Mouse (Mus musculus): ENCODE measurements around the gene Rab23. TPM values are rescaled to one million over a fixed set of nuclear protein-coding genes. Genes with fewer than 3 reads are reported as not detected.
"Not testable (repeated sequence)": the region's sequence is repeated elsewhere in the genome, so short reads cannot be mapped to it uniquely, and the experiment has no call there.

Rab23 gene
- polyA plus RNA-seq, 1 experiment = 5.1 TPM

GRCm38 (mm10) chr1:33749109-33749508 is 29.4 kb downstream of the Rab23 start:
- Histone ChIP-seq H3K27ac (ENCODE audit: insufficient read depth, low read depth, low read length) (no peak overlapping the region), H3K4me3 (ENCODE audit: insufficient read depth, low read length) (no peak overlapping the region), H3K4me1 (ENCODE audit: control insufficient read depth, insufficient read depth, low read length) (no peaks in the 10 kb centered on the region)
- TF ChIP-seq POLR2A (IDR thresholded peaks at IDR 0.05; ENCODE audit: borderline replicate concordance, low read depth, low read length) = no peak
- TF ChIP-seq CTCF (IDR thresholded peaks at IDR 0.05; ENCODE audit: low read depth, low read length) = no peak

- not testable (repeated sequence) for H3K4me3 ChIP-seq (ENCODE audit: insufficient read depth, low read length); H3K4me1 ChIP-seq (ENCODE audit: control insufficient read depth, insufficient read depth, low read length); H3K27ac ChIP-seq (ENCODE audit: insufficient read depth, low read depth, low read length)
Measured at GRCm38 (mm10) chr1:33749709-33750108, 30.0 kb downstream of the Rab23 start.

GRCm38 (mm10) chr1:33751283-33751682 is 31.6 kb downstream of the Rab23 start:
- no peak overlapping the region for H3K27ac ChIP-seq (ENCODE audit: insufficient read depth, low read depth, low read length)

GRCm38 (mm10) chr1:33754089-33754488 is 34.4 kb downstream of the Rab23 start:
- TF ChIP-seq POLR2A (IDR thresholded peaks at IDR 0.05; ENCODE audit: borderline replicate concordance, low read depth, low read length) (no peak), CTCF (IDR thresholded peaks at IDR 0.05; ENCODE audit: low read depth, low read length) (no peak)
- H3K27ac ChIP-seq (ENCODE audit: insufficient read depth, low read depth, low read length) = no peak overlapping the region
- H3K4me3 ChIP-seq (ENCODE audit: insufficient read depth, low read length) = no peak overlapping the region
- H3K4me1 ChIP-seq (ENCODE audit: control insufficient read depth, insufficient read depth, low read length) = peaks cover 3% of the 10 kb centered on the region

More at GRCm38 (mm10) chr1:33751283-33751682, 31.6 kb downstream of the Rab23 start:
- peaks cover 3% of the 10 kb centered on the region for H3K4me1 ChIP-seq (ENCODE audit: control insufficient read depth, insufficient read depth, low read length)
- TF ChIP-seq CTCF (IDR thresholded peaks at IDR 0.05; ENCODE audit: low read depth, low read length) (no peak), POLR2A (IDR thresholded peaks at IDR 0.05; ENCODE audit: borderline replicate concordance, low read depth, low read length) (no peak)
- no peak overlapping the region for H3K4me3 ChIP-seq (ENCODE audit: insufficient read depth, low read length)

- TF ChIP-seq POLR2A (IDR thresholded peaks at IDR 0.05; ENCODE audit: borderline replicate concordance, low read depth, low read length) (no peak), CTCF (IDR thresholded peaks at IDR 0.05; ENCODE audit: low read depth, low read length) (no peak)
- H3K4me1 ChIP-seq (ENCODE audit: control insufficient read depth, insufficient read depth, low read length) = peaks cover 3% of the 10 kb centered on the region
- no peak overlapping the region for H3K27ac ChIP-seq (ENCODE audit: insufficient read depth, low read depth, low read length)
- no peak overlapping the region for H3K4me3 ChIP-seq (ENCODE audit: insufficient read depth, low read length)
Measured at GRCm38 (mm10) chr1:33754965-33755735, 35.5 kb downstream of the Rab23 start.

- TF ChIP-seq CTCF (IDR thresholded peaks at IDR 0.05; ENCODE audit: low read depth, low read length) (no peak), POLR2A (IDR thresholded peaks at IDR 0.05; ENCODE audit: borderline replicate concordance, low read depth, low read length) (no peak)
- Histone ChIP-seq H3K4me3 (ENCODE audit: insufficient read depth, low read length) (no peak overlapping the region), H3K27ac (ENCODE audit: insufficient read depth, low read depth, low read length) (no peak overlapping the region), H3K4me1 (ENCODE audit: control insufficient read depth, insufficient read depth, low read length) (peaks cover 3% of the 10 kb centered on the region)
Measured at GRCm38 (mm10) chr1:33755799-33756198, 36.1 kb downstream of the Rab23 start.

GRCm38 (mm10) chr1:33756258-33757032 is 36.8 kb downstream of the Rab23 start:
- peak overlapping the region; percentile 94 for H3K4me3 ChIP-seq (ENCODE audit: insufficient read depth, low read length)
- H3K4me1 ChIP-seq (ENCODE audit: control insufficient read depth, insufficient read depth, low read length) = peaks cover 3% of the 10 kb centered on the region
- H3K27ac ChIP-seq (ENCODE audit: insufficient read depth, low read depth, low read length) = peak overlapping the region; percentile 11; the same call in 1 of the 2 replicates
- TF ChIP-seq CTCF (IDR thresholded peaks at IDR 0.05; ENCODE audit: low read depth, low read length) = no peak
- TF ChIP-seq POLR2A (IDR thresholded peaks at IDR 0.05; ENCODE audit: borderline replicate concordance, low read depth, low read length) = no peak

GRCm38 (mm10) chr1:33757033-33757413 is 37.3 kb downstream of the Rab23 start:
- Histone ChIP-seq H3K4me1 (ENCODE audit: control insufficient read depth, insufficient read depth, low read length) (peaks cover 3% of the 10 kb centered on the region), H3K27ac (ENCODE audit: insufficient read depth, low read depth, low read length) (no peak overlapping the region), H3K4me3 (ENCODE audit: insufficient read depth, low read length) (peak overlapping the region; percentile 94)
- TF ChIP-seq POLR2A (IDR thresholded peaks at IDR 0.05; ENCODE audit: borderline replicate concordance, low read depth, low read length) = no peak

- TF ChIP-seq POLR2A (IDR thresholded peaks at IDR 0.05; ENCODE audit: borderline replicate concordance, low read depth, low read length) (no peak), CTCF (IDR thresholded peaks at IDR 0.05; ENCODE audit: low read depth, low read length) (no peak)
- Histone ChIP-seq H3K4me3 (ENCODE audit: insufficient read depth, low read length) (peak within 1 kb of the TSS; percentile 94), H3K4me1 (ENCODE audit: control insufficient read depth, insufficient read depth, low read length) (peaks cover 3% of the 10 kb centered on the region), H3K27ac (ENCODE audit: insufficient read depth, low read depth, low read length) (peak within 1 kb of the TSS; percentile 11; the same call in 1 of the 2 replicates)
Measured at GRCm38 (mm10) chr1:33757491-33758041, 37.9 kb downstream of the Rab23 start, which contains the start of gene Bag2. Gene Bag2, minus strand, starts transcription at chr1:33757795.

- no peak overlapping the region for H3K27ac ChIP-seq (ENCODE audit: insufficient read depth, low read depth, low read length)
- H3K4me3 ChIP-seq (ENCODE audit: insufficient read depth, low read length) = no peak overlapping the region
- TF ChIP-seq CTCF (IDR thresholded peaks at IDR 0.05; ENCODE audit: low read depth, low read length) = no peak
- TF ChIP-seq POLR2A (IDR thresholded peaks at IDR 0.05; ENCODE audit: borderline replicate concordance, low read depth, low read length) = no peak
- H3K4me1 ChIP-seq (ENCODE audit: control insufficient read depth, insufficient read depth, low read length) = peaks cover 3% of the 10 kb centered on the region
Measured at GRCm38 (mm10) chr1:33758488-33758887, 38.8 kb downstream of the Rab23 start.
